Mouse (Mus musculus) 3134 (cell line): ENCODE data around the gene St8sia1.
"Not testable (repeated sequence)": the region's sequence is repeated elsewhere in the genome, so short reads cannot be mapped to it uniquely, and the experiment has no call there.

Experiments used
- DNase-seq: peaks from one replicate; pipeline ENCODE4 v3.0.0-alpha.2; 2011; ENCODE audit warnings: low spot score; ENCODE audit not compliant: insufficient read length; ENCODE audit errors: extremely low read depth

The St8sia1 gene

DNA sequence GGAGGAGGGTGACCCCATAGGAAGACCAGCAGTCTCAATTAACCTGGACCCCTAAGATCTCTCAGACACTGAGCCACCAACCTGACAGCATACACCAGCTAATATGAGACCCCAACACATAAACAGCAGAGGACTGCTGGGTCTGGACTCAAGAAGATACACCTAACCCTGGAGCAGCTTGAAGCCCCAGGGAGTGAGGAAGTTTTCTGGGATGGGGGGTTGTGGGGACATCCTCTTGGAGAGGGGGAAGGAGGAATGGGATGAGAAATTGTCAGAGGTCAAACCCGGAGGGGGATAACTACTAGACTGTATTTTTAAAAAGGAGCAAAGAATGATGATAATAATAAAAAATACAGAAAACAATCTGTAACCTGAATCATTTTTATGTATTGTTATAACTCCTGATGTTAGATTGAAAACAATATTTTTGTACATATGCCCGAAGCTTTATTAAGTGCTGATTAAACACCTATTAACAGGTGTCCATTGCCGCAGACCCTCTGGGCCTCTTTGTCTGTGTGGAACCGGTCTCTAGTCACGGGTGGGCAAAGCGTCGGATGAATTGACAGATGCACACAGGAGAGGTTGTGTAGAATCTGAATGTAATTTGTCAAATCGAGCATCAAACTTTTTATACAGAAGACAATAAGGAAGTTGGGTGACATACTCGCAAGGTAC, 21.4 kb upstream of the St8sia1 start:
- not testable (repeated sequence) for DNase-seq

DNA sequence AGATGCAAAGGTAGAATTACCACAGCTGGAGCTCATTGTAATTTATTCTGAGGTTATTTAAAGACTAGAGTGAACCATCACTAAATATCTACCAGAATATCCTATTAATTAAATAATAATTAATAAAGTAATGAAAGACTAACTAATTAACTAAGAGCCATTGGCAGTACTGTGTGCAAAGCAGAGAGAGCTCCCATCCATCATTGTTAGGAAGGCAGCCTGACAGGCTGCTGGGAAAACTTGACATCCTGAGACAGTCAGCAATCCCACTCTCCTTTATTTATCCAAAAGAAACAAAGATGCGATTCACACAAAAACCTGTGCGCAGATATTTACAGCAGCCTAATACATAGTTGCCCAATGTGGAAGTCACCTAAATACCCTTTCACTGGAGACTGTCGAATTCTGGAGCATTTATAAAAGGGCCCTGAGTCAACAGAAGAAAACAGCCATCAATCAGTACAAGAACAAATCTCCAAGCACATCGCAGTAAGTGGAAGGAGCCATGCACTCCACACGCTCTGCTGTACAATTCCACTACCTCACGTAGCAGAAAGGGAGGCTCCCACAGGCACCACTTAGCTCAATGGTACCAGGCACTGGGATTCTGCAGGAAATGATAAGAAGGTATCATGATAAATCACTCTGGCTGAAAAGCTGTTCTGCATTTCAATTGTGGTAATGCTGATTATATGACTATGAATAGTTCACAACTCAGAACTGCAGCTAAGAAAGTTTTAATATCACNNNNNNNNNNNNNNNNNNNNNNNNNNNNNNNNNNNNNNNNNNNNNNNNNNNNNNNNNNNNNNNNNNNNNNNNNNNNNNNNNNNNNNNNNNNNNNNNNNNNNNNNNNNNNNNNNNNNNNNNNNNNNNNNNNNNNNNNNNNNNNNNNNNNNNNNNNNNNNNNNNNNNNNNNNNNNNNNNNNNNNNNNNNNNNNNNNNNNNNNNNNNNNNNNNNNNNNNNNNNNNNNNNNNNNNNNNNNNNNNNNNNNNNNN, 15.7 kb upstream of the St8sia1 start:
- no peak for DNase-seq

DNA sequence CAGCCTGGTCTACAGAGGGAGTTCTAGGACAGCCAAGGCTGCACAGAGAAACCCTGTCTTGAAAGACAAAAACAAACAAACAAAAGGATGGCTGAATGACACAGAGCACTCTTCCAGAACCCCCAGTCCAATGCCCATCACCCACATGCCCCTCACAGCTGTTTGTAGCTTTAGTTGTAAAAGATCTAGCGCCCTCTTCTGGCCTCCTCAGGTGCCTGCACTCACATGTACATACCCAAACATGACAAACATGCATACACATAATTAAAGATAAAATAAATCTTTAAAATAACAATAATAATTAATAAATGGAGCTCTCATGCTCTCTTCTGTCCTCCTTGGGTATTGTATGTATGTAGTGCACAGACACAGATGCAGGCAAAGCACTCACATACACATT, 13.0 kb upstream of the St8sia1 start:
- no peak for DNase-seq

DNA sequence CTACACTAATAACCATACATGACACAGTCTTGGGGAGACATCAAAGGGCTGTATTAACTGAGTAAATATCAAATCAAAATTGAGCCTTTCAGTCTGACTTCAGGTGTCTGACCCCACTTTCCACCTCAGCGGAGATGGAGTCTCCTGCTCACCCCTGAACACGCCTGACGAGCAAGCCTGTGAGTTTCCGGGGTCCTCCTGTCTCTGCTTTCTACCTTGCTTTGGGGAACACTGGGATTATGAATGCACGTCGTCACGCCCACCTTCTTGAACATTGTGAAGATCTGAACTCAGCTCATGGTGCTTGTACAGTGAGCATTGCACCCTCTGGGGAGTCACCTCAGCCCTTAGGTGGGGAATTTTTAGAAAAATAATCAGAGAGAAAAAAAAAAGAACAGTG, 9.0 kb upstream of the St8sia1 start:
- DNase-seq, result no peak

DNA sequence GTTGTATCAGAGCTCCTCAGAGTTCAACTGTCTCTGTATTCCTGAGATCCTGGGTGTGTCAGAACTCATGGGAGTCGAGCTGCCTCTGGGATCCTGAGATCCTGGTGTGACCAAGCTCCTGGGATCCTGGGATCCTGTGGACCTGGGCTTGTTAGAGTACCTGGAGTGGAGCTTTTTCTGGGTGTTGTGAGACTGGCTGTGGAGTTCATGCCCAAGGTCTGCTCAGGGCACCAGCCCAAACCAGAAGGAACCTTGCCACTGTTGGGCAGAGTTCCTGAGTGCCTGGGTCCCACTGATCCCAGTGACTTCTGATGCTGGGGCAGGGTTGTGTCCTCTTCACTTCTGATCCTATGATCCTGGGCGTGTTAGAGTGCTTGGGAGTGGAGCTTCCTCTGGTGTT, 8.0 kb upstream of the St8sia1 start:
- no peak for DNase-seq

DNA sequence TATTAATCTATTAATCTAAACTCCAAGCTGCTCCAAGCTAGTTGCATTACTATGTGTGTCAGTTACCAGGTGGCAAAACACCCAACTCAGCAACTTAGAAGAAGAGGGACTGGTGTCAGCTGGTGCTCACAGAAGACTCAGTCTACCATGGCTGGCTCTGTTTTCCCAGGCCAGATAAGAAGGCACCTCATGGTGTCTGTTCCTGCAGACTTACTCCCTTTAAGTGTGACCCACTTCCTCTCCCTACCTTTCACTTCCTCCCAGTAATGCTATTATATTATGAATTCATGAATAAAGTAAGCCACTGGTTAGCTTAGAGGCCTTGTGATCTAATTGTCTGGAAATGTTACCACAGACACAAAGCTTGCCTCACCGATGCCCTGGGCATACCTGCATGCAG, 3.2 kb upstream of the St8sia1 start:
- DNase-seq, result no peak

DNA sequence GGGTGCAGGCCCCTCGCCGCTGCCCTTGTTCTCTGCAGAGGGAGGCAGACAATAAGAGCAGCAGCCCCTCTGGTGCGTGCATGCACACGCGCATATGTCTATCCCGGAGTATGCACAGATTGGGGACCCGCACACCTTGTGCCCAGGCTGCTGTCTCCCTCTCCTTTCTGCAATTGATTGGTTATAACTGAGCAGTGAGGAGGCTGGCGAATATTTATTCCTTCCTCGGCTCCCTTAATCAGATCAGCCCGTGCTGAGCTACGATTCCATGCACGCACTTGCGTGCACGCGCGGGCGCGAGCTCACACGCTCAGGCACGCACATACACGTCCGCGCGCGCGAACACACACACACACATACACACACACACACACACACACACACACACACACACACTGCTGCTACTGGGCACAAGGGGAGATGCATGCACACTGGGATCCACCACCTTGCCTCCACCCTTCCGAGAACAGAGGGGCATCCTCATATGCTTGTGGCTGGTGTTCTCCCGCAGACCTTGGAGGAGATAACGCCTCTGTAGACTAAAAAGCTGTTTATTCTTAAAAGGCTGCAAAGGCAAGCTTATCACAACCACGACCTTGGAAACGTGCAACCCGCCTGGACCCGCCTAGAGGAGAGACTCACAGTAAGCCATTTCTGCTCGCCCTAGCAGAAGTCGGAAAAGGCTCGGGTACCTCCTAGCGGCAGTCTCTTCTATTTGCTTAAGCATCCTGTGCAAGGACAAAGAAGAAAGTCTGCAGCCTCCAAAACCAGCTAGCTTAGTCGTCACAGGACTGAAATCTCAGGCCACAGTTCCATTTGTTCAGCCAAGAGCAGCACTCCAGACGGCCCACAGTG, 506 bp upstream of the St8sia1 start:
- no peak for DNase-seq

DNA sequence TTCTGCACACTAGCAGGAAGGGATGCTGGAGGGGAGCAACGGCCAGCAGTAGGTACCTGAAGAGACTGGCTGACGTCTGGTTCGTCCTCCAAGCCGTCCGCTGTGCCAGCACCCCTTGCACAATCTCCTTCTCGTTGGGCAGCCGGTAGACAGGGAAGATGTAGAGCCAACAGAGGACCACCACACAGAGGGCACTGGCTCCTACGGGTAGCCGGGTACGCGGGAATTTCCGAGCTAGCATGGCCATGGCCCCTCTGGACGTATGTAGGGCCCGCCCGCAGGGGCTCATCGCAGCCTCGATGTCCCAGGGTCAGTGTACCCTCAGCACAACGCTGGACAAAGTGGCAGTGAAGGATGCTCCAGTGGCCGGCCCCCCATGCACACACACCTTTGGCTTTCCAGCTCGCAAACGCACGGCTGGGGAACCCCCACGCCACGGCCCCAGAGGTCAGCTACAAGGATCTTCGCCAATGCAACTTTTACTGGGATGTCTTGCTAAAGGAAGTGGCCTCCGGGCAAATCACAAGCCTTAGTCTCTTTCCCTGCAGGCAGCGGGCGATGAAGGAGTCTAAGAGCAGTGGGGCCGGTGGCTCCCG, 674 bp downstream of the St8sia1 start:
- DNase-seq, result no peak

DNA sequence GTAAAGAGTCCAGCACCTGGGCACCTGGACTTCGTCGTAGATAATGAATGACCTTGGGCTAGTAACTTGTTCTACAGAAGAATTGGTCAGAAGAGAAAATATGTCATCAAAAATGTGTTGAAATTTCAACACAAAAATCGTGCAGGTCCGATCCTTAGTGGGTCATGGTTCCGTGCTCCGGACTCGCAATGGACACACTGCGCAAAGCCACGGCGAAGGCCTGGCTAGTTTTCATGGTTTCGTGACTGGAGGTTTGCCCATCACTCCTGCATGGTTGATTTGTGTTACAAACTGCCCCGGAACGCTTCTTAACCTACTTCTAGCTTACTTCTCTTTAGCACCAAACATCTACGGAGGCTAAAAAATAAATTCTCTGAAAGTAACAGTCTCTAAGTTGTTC, 1.4 kb downstream of the St8sia1 start:
- DNase-seq, result no peak

DNA sequence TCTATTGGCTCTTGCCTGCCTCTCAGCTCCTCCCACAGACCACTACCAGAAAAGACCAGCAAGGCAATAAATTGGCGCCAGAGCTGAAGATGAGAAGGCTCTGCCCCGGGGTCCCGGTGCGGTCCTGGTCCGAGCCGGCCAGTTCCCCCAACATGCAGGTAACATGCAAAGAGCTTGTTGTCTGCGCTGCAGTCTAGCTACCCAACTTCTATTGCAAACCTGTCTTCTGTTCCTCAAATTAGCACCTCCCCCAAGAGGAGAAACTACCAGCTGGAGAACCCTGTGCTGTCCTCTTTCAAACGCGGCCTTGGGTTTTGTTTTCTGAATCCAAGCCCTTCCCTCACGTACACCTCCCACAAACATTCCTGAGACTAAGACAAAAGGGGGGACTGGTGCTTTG, 1.8 kb downstream of the St8sia1 start:
- no peak for DNase-seq

DNA sequence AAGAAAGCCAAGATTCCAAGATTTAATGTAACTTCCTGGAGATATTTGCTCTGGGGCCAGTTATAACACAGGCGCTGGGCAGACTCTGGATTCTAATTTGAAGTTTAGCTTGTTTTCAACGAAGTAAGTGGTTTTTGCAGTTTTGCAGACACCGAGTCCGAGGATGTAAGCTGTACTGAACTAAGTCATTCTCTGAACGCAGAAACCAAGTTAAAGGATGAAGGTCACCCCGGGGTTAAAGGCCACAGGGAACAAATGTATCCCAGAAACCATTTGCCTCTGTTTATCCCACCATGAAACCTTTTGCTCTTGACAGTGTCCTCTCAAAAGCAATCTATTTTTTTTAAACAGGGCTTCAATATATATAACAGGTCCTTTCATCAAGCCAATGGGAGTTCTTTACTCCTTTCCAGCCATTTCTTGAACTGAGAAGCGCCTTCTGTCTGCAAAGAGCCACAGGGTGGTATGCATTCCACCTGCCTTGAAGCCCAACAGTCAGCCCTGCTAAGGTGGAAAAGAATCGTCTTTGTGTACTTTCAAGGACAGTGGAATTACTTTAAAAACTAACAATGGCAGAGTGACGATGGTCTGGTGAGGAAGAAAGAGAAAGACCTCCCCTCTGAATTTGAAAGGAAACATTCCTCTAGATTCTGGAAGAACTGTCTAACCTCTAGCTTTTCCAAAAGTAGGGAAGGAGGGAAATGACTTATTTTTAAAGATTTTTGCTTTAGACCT, 2.4 kb downstream of the St8sia1 start:
- no peak for DNase-seq

DNA sequence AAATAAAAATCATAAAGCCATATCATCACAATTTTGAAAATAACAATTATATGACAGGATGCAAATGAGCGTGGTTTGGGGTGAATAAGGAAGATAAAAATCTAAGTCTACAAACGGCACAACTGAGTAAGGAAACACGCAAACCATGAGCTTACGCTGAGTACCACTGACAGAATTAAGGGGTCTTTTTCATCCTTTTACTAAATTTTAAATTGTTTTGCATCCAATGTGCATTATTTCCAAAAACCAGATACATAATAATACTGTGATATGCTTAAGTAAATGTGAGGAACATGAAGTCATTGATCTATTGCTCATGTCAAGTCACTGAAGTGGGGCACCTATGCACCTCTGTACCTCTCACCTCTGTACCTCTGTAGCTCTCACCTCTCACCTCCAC, 7.7 kb downstream of the St8sia1 start:
- DNase-seq, result no peak

DNA sequence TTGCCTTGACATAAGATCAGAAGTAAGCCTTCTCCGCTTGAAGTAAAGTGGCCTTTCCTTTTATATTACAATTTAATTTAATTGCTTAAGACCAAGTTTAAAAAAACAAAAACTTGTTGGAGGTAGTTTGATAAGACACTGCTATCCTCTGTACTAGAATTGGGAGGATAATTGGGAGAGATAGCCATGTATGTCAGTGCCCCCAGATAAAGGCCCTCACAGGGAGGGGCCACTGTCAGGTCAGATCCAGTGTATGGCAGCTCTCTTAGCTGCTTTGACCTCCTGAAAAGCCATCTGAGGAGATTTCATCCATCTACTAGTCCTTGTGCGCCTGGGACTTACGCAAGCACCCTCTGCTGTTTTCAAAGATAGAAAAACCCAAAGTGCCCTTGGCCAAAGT, 9.0 kb downstream of the St8sia1 start:
- DNase-seq, result no peak

DNA sequence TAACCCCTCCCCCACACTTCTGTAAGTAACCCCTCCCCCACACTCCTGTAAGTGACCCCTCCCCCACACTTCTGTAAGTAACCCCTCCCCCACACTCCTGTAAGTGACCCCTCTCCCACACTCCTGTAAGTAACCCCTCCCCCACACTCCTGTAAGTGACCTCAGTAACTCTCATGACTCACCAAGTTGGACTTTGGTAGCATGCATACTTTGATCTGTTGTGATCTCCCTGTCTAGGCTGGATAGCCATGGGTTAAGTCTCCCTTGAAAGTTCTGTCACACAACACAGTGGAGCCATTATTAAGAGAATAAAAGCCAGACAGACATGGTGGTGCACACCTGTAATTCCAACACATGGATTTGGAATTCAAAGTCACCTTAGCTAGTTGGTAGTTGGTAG, 11.1 kb downstream of the St8sia1 start:
- no peak for DNase-seq

DNA sequence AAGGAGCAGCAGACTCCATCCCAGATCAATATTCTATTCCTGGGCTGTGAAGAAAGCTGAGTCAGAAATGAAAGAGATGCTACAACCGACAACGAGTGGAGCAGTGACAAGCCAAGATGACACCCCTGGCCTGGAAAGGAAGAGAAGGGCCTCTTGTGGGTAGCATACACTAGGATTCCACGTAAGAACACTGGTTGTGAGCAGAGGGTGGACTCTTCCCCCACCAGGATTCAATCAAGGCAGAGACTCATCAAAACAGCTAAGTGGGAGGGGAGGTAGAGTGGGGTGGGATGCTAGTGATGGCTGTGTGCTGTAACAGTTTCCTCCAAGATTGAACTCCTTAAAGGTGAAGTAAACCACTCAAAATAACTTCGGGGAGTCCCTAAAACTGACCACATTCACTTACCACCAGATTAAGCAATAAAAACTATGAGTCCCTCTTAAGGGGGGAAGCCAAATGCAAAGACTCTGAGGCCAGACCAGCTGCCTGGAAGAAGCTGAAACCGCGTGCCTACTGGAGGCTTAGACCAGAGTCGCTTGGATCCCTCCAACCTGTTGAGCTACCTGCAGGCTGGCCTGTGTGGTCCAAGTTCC, 11.8 kb downstream of the St8sia1 start:
- no peak for DNase-seq

DNA sequence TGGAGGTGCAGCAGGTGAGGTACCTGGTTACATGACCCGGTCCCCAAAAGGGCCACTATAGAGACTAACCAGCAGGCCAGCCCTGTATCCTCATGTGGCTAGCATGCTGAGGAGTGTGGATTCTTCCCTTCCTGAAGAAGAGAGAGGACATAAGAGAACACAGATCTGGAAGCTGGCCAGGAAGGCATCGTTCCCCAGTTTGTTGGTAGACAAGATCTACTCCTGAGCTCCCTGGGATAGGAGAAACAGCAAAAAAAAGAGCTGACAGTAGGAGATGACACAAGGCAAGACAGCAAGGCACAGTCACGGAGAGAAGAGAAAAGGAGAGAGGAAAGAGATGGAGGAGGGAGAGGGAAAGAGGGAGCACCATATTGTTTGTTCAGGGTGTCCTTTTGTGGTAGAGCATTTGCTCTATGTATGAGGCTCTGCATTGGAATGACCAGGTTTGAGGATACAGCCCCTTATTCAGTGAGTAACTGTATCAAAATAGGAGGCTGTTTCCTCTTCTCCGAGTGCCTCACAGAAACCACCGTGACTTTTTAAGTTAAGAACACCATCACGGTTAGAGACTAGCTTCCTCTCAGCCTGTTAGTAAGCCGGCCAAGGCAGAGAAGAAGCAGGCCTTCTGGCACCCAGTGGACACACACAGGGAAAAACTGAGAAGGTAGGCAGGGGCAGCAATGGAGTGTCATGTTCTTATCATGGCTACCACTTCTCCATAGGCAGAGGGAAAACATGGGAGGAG, 12.5 kb downstream of the St8sia1 start:
- DNase-seq, result no peak

DNA sequence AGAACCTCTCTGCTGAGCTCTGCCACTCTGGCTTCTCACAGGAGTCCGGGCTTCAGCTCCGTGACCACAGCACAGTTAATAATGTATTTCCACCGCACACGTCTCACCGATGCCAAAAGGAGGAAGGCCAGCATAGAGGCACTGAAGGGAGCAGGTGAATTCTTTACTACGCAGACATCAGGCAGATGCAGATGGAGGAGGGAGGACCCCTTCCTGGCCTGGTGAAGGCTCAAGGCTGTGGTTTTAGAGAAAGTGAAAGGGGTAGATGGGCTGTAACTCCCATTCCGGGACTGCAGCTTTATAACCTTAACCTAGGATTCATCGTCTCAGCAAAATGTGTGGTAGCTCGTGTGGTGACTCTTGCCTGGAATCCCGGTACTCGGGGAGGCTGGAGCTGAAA, 13.9 kb downstream of the St8sia1 start:
- no peak for DNase-seq

DNA sequence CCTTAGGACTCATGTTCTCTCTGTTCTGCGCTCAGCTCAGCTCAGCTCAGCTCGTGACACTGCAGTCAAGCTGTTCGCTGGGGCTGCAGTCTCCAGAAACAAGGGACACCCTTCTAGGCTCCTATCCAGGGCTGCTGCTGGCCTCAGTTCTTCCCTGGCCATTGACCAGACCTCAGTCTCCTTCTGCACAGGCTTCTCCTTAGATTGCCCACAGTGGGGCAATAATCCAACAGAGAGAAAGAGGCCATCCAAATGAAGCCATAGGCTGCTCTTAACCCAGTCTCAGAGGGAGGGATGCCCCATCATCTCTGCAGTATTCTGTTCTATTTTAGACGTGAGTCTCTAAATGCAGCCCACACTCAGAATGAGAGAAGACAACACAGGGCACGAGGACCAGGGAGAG, 15.3 kb downstream of the St8sia1 start:
- DNase-seq, result no peak

DNA sequence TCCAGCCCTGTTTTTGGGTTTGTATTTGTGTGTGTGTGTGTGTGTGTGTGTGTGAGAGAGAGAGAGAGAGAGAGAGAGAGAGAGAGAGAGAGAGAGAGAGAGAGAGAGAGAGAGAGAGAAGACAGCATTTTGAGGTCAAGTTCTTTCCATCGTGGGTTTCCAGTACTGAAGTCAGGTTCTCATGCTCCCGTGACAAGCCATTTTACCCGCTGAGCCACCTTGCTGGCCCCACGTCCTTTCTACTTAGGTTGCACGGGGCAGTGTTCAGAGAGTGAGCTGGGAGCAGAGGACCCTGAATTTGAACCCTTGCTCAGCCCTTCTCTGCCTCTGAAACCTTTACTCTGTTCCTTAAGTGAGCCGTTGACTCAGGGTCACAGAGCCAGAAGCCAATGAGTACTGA, 17.2 kb downstream of the St8sia1 start:
- DNase-seq, result no peak
